Mouse (Mus musculus): ENCODE results near the gene Faf2.
A peak's percentile ranks its signal among the peaks of the same experiment; 100 is the strongest.
"Not testable (repeated sequence)": the region's sequence is repeated elsewhere in the genome, so short reads cannot be mapped to it uniquely, and the experiment has no call there.

Gene Faf2

GRCm38 (mm10) chr13:54607204-54607603, 14.4 kb upstream of the Faf2 start:
- DNase-seq, result no peak

GRCm38 (mm10) chr13:54608002-54608401, 13.6 kb upstream of the Faf2 start:
- DNase-seq, result no peak

GRCm38 (mm10) chr13:54608666-54609065, 12.9 kb upstream of the Faf2 start:
- DNase-seq, result peak; percentile 43

- no peak for DNase-seq
These were observed 12.3 kb upstream of the Faf2 start for GRCm38 (mm10) chr13:54609301-54609700.

GRCm38 (mm10) chr13:54610613-54610971, 11.0 kb upstream of the Faf2 start:
- no peak for DNase-seq

GRCm38 (mm10) chr13:54610972-54611754, 10.4 kb upstream of the Faf2 start, which contains the start of gene Cltb:
Gene Cltb (minus strand): TSS chr13:54611344.
- peak; percentile 92 for DNase-seq

GRCm38 (mm10) chr13:54613141-54613540, 8.4 kb upstream of the Faf2 start:
- DNase-seq, result not testable (repeated sequence)

GRCm38 (mm10) chr13:54616307-54616706, 5.3 kb upstream of the Faf2 start:
- no peak for DNase-seq

- DNase-seq, result no peak
These were observed 4.6 kb upstream of the Faf2 start for GRCm38 (mm10) chr13:54616998-54617397.

GRCm38 (mm10) chr13:54621960-54622521, 457 bp downstream of the Faf2 start:
- peak; percentile 28 for DNase-seq

- DNase-seq, result peak; percentile 65
These were observed 7.5 kb downstream of the Faf2 start for GRCm38 (mm10) chr13:54629128-54629527.

- no peak for DNase-seq
These were observed 11.2 kb downstream of the Faf2 start for GRCm38 (mm10) chr13:54632731-54633277.

GRCm38 (mm10) chr13:54635011-54635410, 13.4 kb downstream of the Faf2 start:
- DNase-seq, result no peak

- DNase-seq, result no peak
These were observed 28.9 kb downstream of the Faf2 start for GRCm38 (mm10) chr13:54650461-54650860.

- DNase-seq, result no peak
These were observed 39.3 kb downstream of the Faf2 start for GRCm38 (mm10) chr13:54660877-54661276.

- DNase-seq, result no peak
These were observed 39.8 kb downstream of the Faf2 start for GRCm38 (mm10) chr13:54661358-54661757.

- DNase-seq, result no peak
These were observed 42.4 kb downstream of the Faf2 start for GRCm38 (mm10) chr13:54663999-54664398.

- DNase-seq, result no peak
These were observed 42.9 kb downstream of the Faf2 start for GRCm38 (mm10) chr13:54664509-54664908.

- DNase-seq, result no peak
These were observed 43.5 kb downstream of the Faf2 start for GRCm38 (mm10) chr13:54665062-54665461.

- no peak for DNase-seq
These were observed 48.9 kb downstream of the Faf2 start for GRCm38 (mm10) chr13:54670491-54670890.

- DNase-seq, result no peak
These were observed 54.5 kb downstream of the Faf2 start for GRCm38 (mm10) chr13:54675895-54676590.

GRCm38 (mm10) chr13:54678263-54678662, 56.7 kb downstream of the Faf2 start:
- DNase-seq, result no peak

GRCm38 (mm10) chr13:54680184-54680853, 58.7 kb downstream of the Faf2 start:
- no peak for DNase-seq

Measured in lung, postnatal 10 days (tissue).